Mouse (Mus musculus): ENCODE measurements around the gene Fxr2. TPM values are rescaled to one million over a fixed set of nuclear protein-coding genes. Genes with fewer than 3 reads are reported as not detected.

Fxr2 gene
- polyA plus RNA-seq, 1 experiment: 104 TPM

- no peaks in the 10 kb centered on the region for H3K27me3 ChIP-seq (ENCODE audit: control insufficient read depth, insufficient read depth, insufficient read length)
- H3K4me2 ChIP-seq (ENCODE audit: low read depth): no peak overlapping the region
- no peak overlapping the region for H3ac ChIP-seq (ENCODE audit: control insufficient read depth, insufficient read length)
These were observed 42.2 kb upstream of the Fxr2 start for GRCm38 (mm10) chr11:69590622-69591021.

GRCm38 (mm10) chr11:69591424-69591823, 41.4 kb upstream of the Fxr2 start:
- Histone ChIP-seq H3K27me3 (ENCODE audit: control insufficient read depth, insufficient read depth, insufficient read length) (no peaks in the 10 kb centered on the region), H3K4me3 (no peak overlapping the region), H3ac (ENCODE audit: control insufficient read depth, insufficient read length) (no peak overlapping the region), H3K79me2 (ENCODE audit: control insufficient read depth, insufficient read depth) (peaks cover under 1% of the 10 kb centered on the region), H3K4me2 (ENCODE audit: low read depth) (peak overlapping the region; percentile 24), H3K36me3 (ENCODE audit: control insufficient read depth, insufficient read depth) (peaks cover 13% of the 10 kb centered on the region)
- no peak for TF ChIP-seq MAX (IDR thresholded peaks at IDR 0.05; ENCODE audit: low read depth)
- no peak for TF ChIP-seq POLR2A (IDR thresholded peaks at IDR 0.05; ENCODE audit: insufficient read length, low read depth)
- TF ChIP-seq REST (IDR thresholded peaks at IDR 0.05; ENCODE audit: insufficient read depth, insufficient read length): no peak
- no peak for TF ChIP-seq CEBPB (IDR thresholded peaks at IDR 0.05; ENCODE audit: insufficient read depth, poor library complexity, severe bottlenecking)
- TF ChIP-seq SRF (IDR thresholded peaks at IDR 0.05; ENCODE audit: control insufficient read depth, insufficient read length, low read depth): no peak
- TF ChIP-seq TCF3 (IDR thresholded peaks at IDR 0.05; ENCODE audit: insufficient read length, low read depth): no peak
- no peak for TF ChIP-seq MYOD1 (IDR thresholded peaks at IDR 0.05; ENCODE audit: control insufficient read depth in 1 of 3, insufficient read length in 2 of 3, low read depth in 2 of 3)
- TF ChIP-seq USF1 (IDR thresholded peaks at IDR 0.05; ENCODE audit: low read depth): no peak
- TF ChIP-seq MYOG (IDR thresholded peaks at IDR 0.05; ENCODE audit: control insufficient read depth in 1 of 3, insufficient read depth in 1 of 3, insufficient read length in 2 of 3, low read depth in 2 of 3): no peak
- TF ChIP-seq TCF12 (IDR thresholded peaks at IDR 0.05; ENCODE audit: insufficient read depth, poor library complexity, severe bottlenecking): no peak
- no peak for TF ChIP-seq E2F4 (IDR thresholded peaks at IDR 0.05; ENCODE audit: insufficient read depth)
- TF ChIP-seq POLR2AphosphoS2 (IDR thresholded peaks at IDR 0.05; ENCODE audit: insufficient read length, low read depth): no peak

More at GRCm38 (mm10) chr11:69590622-69591021, 42.2 kb upstream of the Fxr2 start:
- Histone ChIP-seq H3K79me2 (ENCODE audit: control insufficient read depth, insufficient read depth) (peaks cover 9% of the 10 kb centered on the region), H3K36me3 (ENCODE audit: control insufficient read depth, insufficient read depth) (peaks cover 13% of the 10 kb centered on the region), H3K4me3 (no peak overlapping the region)
- TF ChIP-seq USF1 (IDR thresholded peaks at IDR 0.05; ENCODE audit: low read depth): no peak
- no peak for TF ChIP-seq TCF12 (IDR thresholded peaks at IDR 0.05; ENCODE audit: insufficient read depth, poor library complexity, severe bottlenecking)
- TF ChIP-seq MAX (IDR thresholded peaks at IDR 0.05; ENCODE audit: low read depth): no peak
- TF ChIP-seq E2F4 (IDR thresholded peaks at IDR 0.05; ENCODE audit: insufficient read depth): no peak
- TF ChIP-seq SRF (IDR thresholded peaks at IDR 0.05; ENCODE audit: control insufficient read depth, insufficient read length, low read depth): no peak
- TF ChIP-seq TCF3 (IDR thresholded peaks at IDR 0.05; ENCODE audit: insufficient read length, low read depth): no peak
- TF ChIP-seq POLR2A (IDR thresholded peaks at IDR 0.05; ENCODE audit: insufficient read length, low read depth): no peak
- no peak for TF ChIP-seq REST (IDR thresholded peaks at IDR 0.05; ENCODE audit: insufficient read depth, insufficient read length)
- no peak for TF ChIP-seq POLR2AphosphoS2 (IDR thresholded peaks at IDR 0.05; ENCODE audit: insufficient read length, low read depth)
- TF ChIP-seq MYOD1 (IDR thresholded peaks at IDR 0.05; ENCODE audit: control insufficient read depth in 1 of 3, insufficient read length in 2 of 3, low read depth in 2 of 3): no peak
- TF ChIP-seq CEBPB (IDR thresholded peaks at IDR 0.05; ENCODE audit: insufficient read depth, poor library complexity, severe bottlenecking): no peak
- no peak for TF ChIP-seq MYOG (IDR thresholded peaks at IDR 0.05; ENCODE audit: control insufficient read depth in 1 of 3, insufficient read depth in 1 of 3, insufficient read length in 2 of 3, low read depth in 2 of 3)

DNA sequence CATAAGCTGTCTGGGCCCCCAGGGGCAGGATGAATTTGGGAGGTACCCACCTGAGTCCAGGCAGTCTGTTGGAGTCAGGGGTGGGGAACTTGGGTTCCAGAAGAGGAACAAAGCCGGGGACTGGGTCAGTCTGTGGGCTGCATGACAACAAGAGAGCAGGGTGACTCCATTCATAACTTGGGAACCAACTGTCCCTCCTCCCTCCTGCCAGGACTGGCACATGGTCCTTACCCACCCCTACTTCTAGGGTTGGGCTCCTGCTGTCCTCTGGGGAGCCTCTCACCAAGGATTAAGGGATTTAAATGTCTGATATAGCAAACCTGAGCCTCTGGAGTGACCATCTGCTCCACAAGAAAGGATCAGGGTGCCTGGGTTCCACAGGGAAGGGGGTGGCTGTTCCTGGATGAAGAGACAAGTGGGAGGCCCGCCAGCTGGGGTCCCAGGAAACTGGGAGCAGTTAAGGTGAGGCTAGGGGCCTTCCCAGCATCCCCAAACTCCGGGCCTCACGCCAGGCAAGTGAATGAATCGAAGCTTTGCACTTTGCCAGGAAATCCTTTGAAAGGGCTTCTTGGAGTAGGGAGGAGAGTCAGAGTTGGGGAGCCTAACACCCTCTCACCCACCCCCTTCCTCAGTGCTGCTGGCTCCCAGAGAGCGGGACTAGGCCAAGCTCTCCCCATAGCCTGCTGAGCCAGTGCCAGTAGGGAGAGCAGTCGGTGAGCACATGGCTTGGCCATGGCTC, 40.7 kb upstream of the Fxr2 start:
- Histone ChIP-seq H3K4me3 (no peak overlapping the region), H3K4me2 (ENCODE audit: low read depth) (peak overlapping the region; percentile 24), H3K27me3 (ENCODE audit: control insufficient read depth, insufficient read depth, insufficient read length) (no peaks in the 10 kb centered on the region), H3K36me3 (ENCODE audit: control insufficient read depth, insufficient read depth) (peaks cover 13% of the 10 kb centered on the region), H3ac (ENCODE audit: control insufficient read depth, insufficient read length) (no peak overlapping the region), H3K79me2 (ENCODE audit: control insufficient read depth, insufficient read depth) (no peaks in the 10 kb centered on the region)
- no peak for TF ChIP-seq SRF (IDR thresholded peaks at IDR 0.05; ENCODE audit: control insufficient read depth, insufficient read length, low read depth)
- peak in 1 of 3 experiments; percentile 16 for TF ChIP-seq MYOD1 (IDR thresholded peaks at IDR 0.05; ENCODE audit: control insufficient read depth in 1 of 3, insufficient read length in 2 of 3, low read depth in 2 of 3)

DNA sequence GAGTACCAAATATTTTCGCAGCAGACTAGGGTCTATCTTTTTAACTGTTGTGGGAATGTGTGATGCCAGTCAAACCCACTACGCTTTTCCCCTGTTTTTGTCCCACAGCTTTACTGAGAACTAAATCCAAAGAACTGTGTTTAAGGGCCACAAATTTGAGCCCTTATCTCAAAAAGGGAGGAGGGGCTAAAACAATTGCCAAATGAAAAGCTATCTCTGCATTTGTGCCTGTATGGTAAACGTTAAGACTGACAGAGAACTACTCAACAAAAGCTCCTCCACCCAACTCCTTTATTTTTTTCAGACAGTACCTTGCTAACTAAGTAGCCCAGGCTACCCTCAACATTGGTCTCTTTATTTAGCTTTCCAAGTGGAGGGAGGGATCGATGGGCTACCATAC, 40.0 kb upstream of the Fxr2 start:
- TF ChIP-seq POLR2A (IDR thresholded peaks at IDR 0.05; ENCODE audit: insufficient read length, low read depth): no peak
- no peak for TF ChIP-seq TCF12 (IDR thresholded peaks at IDR 0.05; ENCODE audit: insufficient read depth, poor library complexity, severe bottlenecking)
- no peak for TF ChIP-seq USF1 (IDR thresholded peaks at IDR 0.05; ENCODE audit: low read depth)
- TF ChIP-seq MYOD1 (IDR thresholded peaks at IDR 0.05; ENCODE audit: control insufficient read depth in 1 of 3, insufficient read length in 2 of 3, low read depth in 2 of 3): no peak
- H3K79me2 ChIP-seq (ENCODE audit: control insufficient read depth, insufficient read depth): no peaks in the 10 kb centered on the region
- no peak overlapping the region for H3ac ChIP-seq (ENCODE audit: control insufficient read depth, insufficient read length)
- no peak overlapping the region for H3K4me3 ChIP-seq
- peaks cover 13% of the 10 kb centered on the region for H3K36me3 ChIP-seq (ENCODE audit: control insufficient read depth, insufficient read depth)
- no peaks in the 10 kb centered on the region for H3K27me3 ChIP-seq (ENCODE audit: control insufficient read depth, insufficient read depth, insufficient read length)
- no peak overlapping the region for H3K4me2 ChIP-seq (ENCODE audit: low read depth)

DNA sequence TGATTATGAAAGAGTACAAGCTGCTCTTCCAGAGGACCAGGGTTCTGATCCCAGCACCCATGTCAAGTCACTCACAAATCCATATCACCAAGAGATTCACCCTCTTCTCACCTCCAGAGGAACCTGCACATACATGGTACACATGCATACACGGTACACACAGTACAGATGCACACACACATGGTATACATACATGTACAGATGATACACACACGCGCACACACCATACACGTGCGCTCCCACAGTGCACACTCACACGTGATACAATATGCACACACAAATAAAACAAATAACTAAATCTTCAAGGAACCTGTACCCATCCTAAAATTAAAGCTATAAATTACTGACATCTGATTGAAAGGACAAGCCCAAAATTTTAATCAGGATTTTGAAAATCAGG, 37.9 kb upstream of the Fxr2 start:
- Histone ChIP-seq H3K36me3 (ENCODE audit: control insufficient read depth, insufficient read depth) (peaks cover 4% of the 10 kb centered on the region), H3K4me3 (no peak overlapping the region), H3ac (ENCODE audit: control insufficient read depth, insufficient read length) (no peak overlapping the region), H3K4me2 (ENCODE audit: low read depth) (no peak overlapping the region), H3K79me2 (ENCODE audit: control insufficient read depth, insufficient read depth) (no peaks in the 10 kb centered on the region), H3K27me3 (ENCODE audit: control insufficient read depth, insufficient read depth, insufficient read length) (no peaks in the 10 kb centered on the region)
- no peak for TF ChIP-seq MYOD1 (IDR thresholded peaks at IDR 0.05; ENCODE audit: control insufficient read depth in 1 of 3, insufficient read length in 2 of 3, low read depth in 2 of 3)
- TF ChIP-seq POLR2AphosphoS2 (IDR thresholded peaks at IDR 0.05; ENCODE audit: insufficient read length, low read depth): peak; percentile 67

All from myocyte (in vitro differentiated cells).